Mouse (Mus musculus) macrophage (primary cell): ENCODE data around the gene Mark2. TPM values are rescaled to one million over a fixed set of nuclear protein-coding genes. Genes with fewer than 3 reads are reported as not detected.
A peak's percentile ranks its signal among the peaks of the same experiment; 100 is the strongest.
"Not testable (repeated sequence)": the region's sequence is repeated elsewhere in the genome, so short reads cannot be mapped to it uniquely, and the experiment has no call there.

Experiments
- H3K27ac ChIP-seq: fragments of 350-480 bp; formaldehyde crosslinking; 2 replicates; pipeline ENCODE4 v1.9.0; 2021
- H3K36me3 ChIP-seq: fragments of 350-480 bp; formaldehyde crosslinking; 2 replicates; pipeline ENCODE4 v1.9.0; 2021; ENCODE audit errors: inconsistent target
- H3K4me3 ChIP-seq: fragments of 350-480 bp; formaldehyde crosslinking; 2 replicates; pipeline ENCODE4 v1.9.0; 2021; ENCODE audit errors: inconsistent target
- H3K79me2 ChIP-seq: fragments of 350-480 bp; formaldehyde crosslinking; 2 replicates; pipeline ENCODE4 v1.9.0; 2021; ENCODE audit errors: inconsistent target
- WGBS: methylation state at CpG from one replicate; pipeline ENCODE4 v1.1.7; 2026; ENCODE audit warnings: inconsistent platforms; ENCODE audit not compliant: missing documents; 5-methylcytosine and 5-hydroxymethylcytosine counted together
- polyA plus RNA-seq: library from polyadenylated mRNA; stranded (reverse); fragments of 250-400 nt; gene quantifications from 3 replicates; pipeline ENCODE4 v1.2.4, GENCODE M21; 2018; ENCODE audit warnings: inconsistent platforms
- total RNA-seq, 78 experiments: library from RNA; depleted of rRNA; stranded (reverse); fragments of 250-400 nt; gene quantifications; 1 replicate in 9 of 78; 2 replicates in 24 of 78; 3 replicates in 43 of 78; 4 replicates in 2 of 78; pipeline ENCODE4 v1.2.4; 2018; ENCODE audit warnings: inconsistent platforms in 56 of 78

The Mark2 gene
- total RNA-seq (2018; cell fraction: chromatin; rRNA removed), result 100 to 1,000 TPM; 101 to 862 (median 147) TPM
- total RNA-seq (2018; cell fraction: cytosol; rRNA removed), result 100 to 1,000 TPM in 1 of 26 experiments, 10 to 100 TPM in 25; 35.5 to 106 (median 43.2) TPM
- 100 to 1,000 TPM in 8 of 26 experiments, 10 to 100 TPM in 18; 59.7 to 318 (median 85.7) TPM for total RNA-seq (2018; cell fraction: nucleus; rRNA removed)
- polyA plus RNA-seq, result 28.6 to 40.1 TPM (median 35.7 TPM) in 3 replicates

DNA sequence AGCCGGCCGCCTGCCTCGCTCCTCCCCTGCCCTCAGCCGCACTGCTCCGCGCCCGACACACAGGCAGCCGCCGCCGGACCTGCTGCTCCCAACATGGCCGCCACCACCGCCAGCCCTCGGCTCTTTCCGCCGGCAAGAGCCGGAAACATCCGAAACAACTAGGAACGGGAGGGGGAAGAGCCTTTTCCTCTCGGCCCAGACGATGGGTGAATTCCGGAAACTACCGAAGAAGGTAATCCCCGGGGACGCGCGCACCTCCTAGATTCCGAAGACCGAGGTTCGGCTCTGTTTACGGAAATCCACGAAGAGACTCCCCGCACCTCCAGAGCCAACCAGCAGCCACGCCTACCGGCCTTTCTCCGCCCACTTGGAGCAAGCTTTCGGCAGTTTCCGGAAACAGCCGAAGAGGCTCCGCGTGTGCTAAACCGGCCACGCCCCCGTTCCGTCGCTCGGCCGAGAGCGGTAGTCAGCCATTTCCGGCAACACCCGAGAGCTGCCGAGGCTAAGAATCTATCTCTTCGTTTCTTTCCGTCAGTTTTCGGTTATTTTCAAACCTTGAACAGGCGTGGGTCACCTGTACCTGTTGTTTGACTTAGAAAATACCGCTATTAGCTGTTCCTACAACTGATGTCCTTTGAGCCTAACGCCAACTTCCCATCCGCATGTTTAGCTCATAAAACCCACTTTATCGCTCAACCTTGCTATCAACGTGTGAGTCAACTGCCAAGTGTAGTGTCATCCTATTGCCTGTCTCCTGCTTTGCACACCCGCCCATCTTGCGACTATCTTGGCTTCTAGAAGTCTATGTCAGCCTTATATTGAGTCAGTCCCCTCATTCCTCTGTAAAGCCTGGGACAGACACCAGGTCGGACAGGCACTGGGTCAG, at the start of gene Mark2:
Mark2 (minus strand) TSS at position 349 of the 886 bp plus-strand sequence.
- 3% methylated on average over 63 of the region's 63 CpGs for WGBS
- H3K4me3 ChIP-seq, result peak within 1 kb of the TSS; percentile 97
- peaks cover 44% of the 10 kb centered on the region for H3K79me2 ChIP-seq
- peak within 1 kb of the TSS; percentile 75 for H3K27ac ChIP-seq
- no peaks in the 10 kb centered on the region for H3K36me3 ChIP-seq

DNA sequence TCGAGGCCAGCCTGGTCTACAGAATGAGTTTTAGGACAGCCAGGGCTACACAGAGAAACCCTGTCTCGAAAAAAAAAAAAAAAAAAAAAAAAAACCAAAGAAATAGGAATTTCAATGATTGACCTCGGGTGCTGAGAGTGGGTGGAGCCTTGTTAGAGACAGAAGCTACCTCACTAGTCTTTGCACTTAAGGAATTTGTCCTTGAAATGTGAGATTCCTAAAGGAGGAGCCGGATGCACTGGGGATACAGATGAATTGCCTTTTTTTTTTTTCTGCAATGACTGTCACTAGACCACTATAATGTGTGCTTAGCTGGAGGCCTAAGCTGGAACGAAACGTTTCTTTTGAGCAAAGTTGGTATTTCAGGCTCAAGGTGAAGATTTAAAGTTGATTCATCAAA, 46.8 kb upstream of the Mark2 start:
- WGBS, result 91% methylated on average over 5 of the region's 6 CpGs
- Histone ChIP-seq H3K36me3 (no peaks in the 10 kb centered on the region), H3K4me3 (no peak overlapping the region), H3K79me2 (no peaks in the 10 kb centered on the region), H3K27ac (no peak overlapping the region)

DNA sequence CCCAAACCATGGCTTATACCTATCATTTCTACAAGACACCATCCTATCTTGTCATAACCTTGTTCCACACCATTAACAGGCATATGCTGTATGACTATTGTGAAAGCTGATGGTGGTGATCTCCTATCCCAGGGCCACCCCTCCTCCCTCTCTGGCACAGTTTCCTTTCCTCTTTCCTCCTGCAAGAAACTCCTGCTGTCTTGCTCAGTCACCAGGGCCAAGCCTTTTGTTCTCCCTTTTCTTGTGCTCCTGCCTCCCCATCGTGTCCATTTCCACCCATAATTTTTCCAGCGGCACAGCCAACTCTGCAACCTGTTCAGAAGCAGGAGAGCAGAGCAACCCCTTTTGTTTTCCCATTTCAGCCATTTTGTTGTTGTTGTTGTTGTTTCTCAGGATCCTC, 44.4 kb upstream of the Mark2 start:
- Histone ChIP-seq H3K79me2 (peaks cover 7% of the 10 kb centered on the region; the same call in 1 of the 2 replicates), H3K36me3 (no peaks in the 10 kb centered on the region), H3K27ac (no peak overlapping the region), H3K4me3 (no peak overlapping the region)
- WGBS, result 41% methylated on average over 2 of the region's 2 CpGs

- H3K36me3 ChIP-seq, result no peaks in the 10 kb centered on the region
- WGBS, result 5% methylated on average over 36 of the region's 52 CpGs
- H3K27ac ChIP-seq, result no peak within 1 kb of the TSS
- peaks cover 19% of the 10 kb centered on the region; the same call in 1 of the 2 replicates for H3K79me2 ChIP-seq
- H3K4me3 ChIP-seq, result peak within 1 kb of the TSS; percentile 55
These were observed 41.5 kb upstream of the Mark2 start, which contains the start of gene Spindoc for GRCm38 (mm10) chr19:7382903-7383865. Spindoc (minus strand) TSS chr19:7382994.

- Histone ChIP-seq H3K79me2 (peaks cover 19% of the 10 kb centered on the region; the same call in 1 of the 2 replicates), H3K27ac (no peak overlapping the region), H3K36me3 (no peaks in the 10 kb centered on the region), H3K4me3 (peak overlapping the region; percentile 55)
- 2% methylated on average over 54 of the region's 60 CpGs for WGBS
These were observed 40.7 kb upstream of the Mark2 start for GRCm38 (mm10) chr19:7382248-7382902.

DNA sequence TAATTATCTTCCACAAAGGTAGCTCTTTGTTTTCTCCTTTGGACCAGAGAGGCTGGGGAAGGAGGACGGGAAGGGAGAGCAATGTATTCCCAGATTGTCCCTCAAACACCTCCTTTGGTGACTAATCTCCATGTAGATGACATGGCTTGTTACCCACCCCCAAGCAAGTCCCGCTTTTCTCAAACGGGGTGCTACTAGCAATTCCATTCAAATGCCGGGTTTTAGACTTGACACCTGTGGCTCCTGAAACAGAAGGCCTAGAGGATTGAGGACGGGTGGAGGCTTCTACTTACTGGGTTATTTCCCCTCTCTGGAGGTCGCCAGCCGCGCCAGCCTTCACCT, 40.2 kb upstream of the Mark2 start:
- Histone ChIP-seq H3K79me2 (peaks cover 19% of the 10 kb centered on the region; the same call in 1 of the 2 replicates), H3K4me3 (peak overlapping the region; percentile 55), H3K27ac (no peak overlapping the region), H3K36me3 (no peaks in the 10 kb centered on the region)
- WGBS, result 22% methylated on average over 8 of the region's 8 CpGs

- Histone ChIP-seq H3K36me3 (peaks cover 27% of the 10 kb centered on the region), H3K79me2 (peaks cover 19% of the 10 kb centered on the region; the same call in 1 of the 2 replicates), H3K4me3 (no peak overlapping the region), H3K27ac (no peak overlapping the region)
- 75% methylated on average over 2 of the region's 2 CpGs for WGBS
These were observed 36.0 kb upstream of the Mark2 start for GRCm38 (mm10) chr19:7377639-7378038.

DNA sequence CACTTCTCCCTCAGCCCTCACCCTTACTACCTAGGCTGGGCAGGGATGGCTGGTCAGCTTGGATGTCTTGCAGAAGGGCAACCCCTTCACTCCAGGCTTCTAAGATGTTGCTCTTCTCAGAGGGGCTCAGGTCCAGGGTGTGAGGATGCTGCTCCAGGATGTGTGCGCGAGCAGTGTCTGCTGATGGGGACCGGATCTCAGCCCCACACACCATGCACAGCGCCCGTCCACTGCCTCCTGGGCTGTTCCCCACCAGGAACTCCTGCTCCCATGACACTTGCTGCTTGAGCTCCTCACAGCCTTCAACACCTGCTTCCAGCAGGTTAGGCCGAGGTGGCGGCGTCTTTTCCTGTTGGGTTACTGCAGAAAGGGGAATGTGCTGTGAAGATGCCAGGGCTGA, 32.8 kb upstream of the Mark2 start:
- no peak overlapping the region for H3K27ac ChIP-seq
- H3K79me2 ChIP-seq, result peaks cover 10% of the 10 kb centered on the region; the same call in 1 of the 2 replicates
- 97% methylated on average over 8 of the region's 8 CpGs for WGBS
- H3K4me3 ChIP-seq, result no peak overlapping the region
- H3K36me3 ChIP-seq, result peaks cover 43% of the 10 kb centered on the region

DNA sequence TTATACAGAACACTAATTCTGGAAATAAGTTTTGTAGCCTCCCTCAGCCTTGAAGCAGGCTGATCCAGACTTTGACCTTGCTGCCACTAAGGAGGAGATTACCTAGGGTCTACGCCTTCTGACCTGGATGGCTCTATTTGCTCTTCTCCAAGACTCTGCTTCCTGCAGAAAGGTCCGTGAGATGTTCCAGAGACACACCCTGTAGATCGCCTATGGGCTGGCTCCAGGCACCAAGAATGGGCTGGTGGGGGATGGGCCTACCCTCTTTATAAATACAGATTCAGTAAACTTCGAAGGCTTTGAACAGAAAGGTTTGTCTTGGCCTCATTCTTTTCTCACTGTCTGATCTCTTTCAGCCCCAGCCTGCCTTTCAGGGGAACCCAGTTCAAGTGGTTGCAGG, 27.8 kb upstream of the Mark2 start:
- H3K36me3 ChIP-seq, result peaks cover 38% of the 10 kb centered on the region
- WGBS, result 98% methylated on average over 4 of the region's 4 CpGs
- H3K79me2 ChIP-seq, H3K27ac ChIP-seq, H3K4me3 ChIP-seq: not testable (repeated sequence)

DNA sequence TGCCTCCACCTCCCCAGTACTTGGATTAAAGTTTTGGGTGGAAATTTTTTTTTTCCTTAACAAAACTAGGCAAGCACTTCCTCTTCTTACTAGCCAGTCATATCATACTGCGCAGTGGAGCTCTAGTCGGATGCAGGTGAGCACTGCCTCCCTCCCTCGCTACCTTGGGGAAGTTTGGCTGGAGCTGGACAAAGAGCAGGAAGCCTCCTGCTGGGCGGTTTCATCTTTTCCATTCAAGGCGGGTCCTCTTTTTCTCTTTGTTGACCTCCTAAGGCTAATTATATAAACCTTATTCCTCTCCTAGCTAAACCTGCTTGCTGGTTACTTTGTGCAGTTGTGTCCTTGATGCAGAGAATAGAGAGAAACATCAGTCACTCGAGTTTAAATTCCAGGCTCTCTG, 12.0 kb upstream of the Mark2 start:
- Histone ChIP-seq H3K27ac (no peak overlapping the region), H3K79me2 (no peaks in the 10 kb centered on the region), H3K36me3 (0 out of 2 replicates have a peak, but pooled peaks cover 5% of the 10 kb centered on the region), H3K4me3 (no peak overlapping the region)
- WGBS, result 70% methylated on average over 6 of the region's 6 CpGs

DNA sequence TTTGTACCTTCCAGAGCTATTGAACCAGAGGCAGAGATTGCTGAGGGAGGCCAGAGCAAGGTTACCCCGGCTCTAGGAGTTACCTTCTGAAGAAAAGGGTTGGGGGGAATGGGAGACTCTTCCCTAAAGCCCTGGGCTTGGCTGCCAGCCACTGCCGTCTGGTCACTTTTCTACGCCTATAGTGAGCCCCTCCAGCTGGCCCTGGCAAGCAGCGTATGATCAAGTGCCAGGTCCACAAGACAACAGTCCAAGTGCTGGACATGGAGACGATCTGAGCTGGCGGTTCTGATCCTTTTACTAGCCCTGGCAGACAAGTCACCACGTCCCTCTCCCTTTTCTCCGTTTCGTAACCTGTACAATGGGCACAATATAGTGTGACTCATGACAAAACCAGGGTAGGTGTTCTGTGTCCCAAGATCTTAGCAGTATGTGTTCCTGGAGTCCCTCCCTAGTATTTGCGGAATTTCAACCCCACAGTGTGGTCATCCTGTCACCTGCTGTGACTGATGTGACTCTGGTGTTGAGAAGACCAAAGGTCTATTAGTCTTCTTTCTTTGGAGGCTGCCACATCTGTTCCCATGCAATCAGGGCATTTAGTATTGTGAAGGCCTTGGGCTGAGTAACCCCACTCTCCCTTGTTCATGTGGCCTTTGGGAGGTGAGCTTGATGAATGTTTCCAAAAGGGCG, 11.3 kb upstream of the Mark2 start:
- Histone ChIP-seq H3K36me3 (0 out of 2 replicates have a peak, but pooled peaks cover 5% of the 10 kb centered on the region), H3K4me3 (no peak overlapping the region), H3K79me2 (no peaks in the 10 kb centered on the region), H3K27ac (no peak overlapping the region)
- 90% methylated on average over 11 of the region's 11 CpGs for WGBS

- Histone ChIP-seq H3K36me3 (no peaks in the 10 kb centered on the region), H3K79me2 (no peaks in the 10 kb centered on the region), H3K4me3 (no peak overlapping the region), H3K27ac (no peak overlapping the region)
- WGBS, result 90% methylated on average over 1 of the region's 1 CpGs
These were observed 8.3 kb upstream of the Mark2 start for GRCm38 (mm10) chr19:7349993-7350392.

DNA sequence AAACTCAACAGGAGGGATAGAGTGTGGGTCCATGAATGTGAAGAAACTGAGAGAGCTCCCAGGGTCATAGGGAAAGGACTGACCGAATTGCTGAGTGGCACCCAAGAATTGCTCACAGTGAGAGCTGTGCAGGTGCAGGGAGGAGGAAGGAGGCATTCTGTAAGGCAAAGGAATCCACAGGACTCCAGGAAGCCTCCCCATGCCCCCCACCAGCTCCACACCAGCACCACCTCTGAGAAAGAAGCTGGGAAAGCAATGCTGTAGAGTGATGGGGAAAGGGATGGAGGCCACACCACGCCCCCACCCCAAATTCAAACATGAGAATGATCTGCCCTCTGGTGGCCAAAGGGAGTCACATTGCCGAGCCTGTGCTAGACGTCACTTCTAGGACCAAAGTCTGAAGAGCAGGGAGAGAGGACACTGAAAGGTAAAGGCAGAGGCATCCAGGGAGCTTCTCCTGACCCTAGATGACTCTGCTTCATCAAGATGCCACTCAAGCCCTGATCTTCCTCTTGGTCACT, 3.6 kb upstream of the Mark2 start:
- 19% methylated on average over 4 of the region's 4 CpGs for WGBS
- Histone ChIP-seq H3K4me3 (no peak overlapping the region), H3K79me2 (peaks cover 8% of the 10 kb centered on the region), H3K36me3 (no peaks in the 10 kb centered on the region), H3K27ac (no peak overlapping the region)
